Mouse (Mus musculus): ENCODE measurements around the gene Tor4a. TPM values are rescaled to one million over a fixed set of nuclear protein-coding genes. Genes with fewer than 3 reads are reported as not detected.

Tor4a gene
- polyA plus RNA-seq, 1 experiment from 2014 or later = 13.8 TPM

DNA sequence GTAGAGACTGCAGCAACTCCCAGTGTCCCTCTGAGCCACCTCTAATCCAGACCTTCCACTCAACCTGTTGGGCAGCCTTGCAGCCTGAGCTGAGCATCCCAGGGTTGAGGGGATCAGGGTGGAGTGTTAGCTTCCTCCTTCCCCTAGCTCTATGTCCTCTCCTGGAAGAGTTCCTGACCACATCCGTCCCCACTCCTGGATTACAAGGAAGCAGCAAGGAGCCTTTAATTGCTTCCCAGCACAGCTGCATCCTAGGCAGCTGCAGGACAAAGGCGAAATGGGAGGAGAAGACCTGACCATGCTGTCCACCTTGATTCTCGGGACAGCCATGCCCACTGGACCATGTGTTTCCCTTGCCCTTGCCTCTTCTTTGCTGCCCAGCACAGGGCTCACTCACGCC is 19.6 kb downstream of the Tor4a start:
- H3K9me3 ChIP-seq (ENCODE audit: low read length) = no peaks in the 10 kb centered on the region
- 0 out of 2 replicates have a peak, but pooled peaks cover 11% of the 10 kb centered on the region for H3K27me3 ChIP-seq (replicated peaks; ENCODE audit: insufficient read depth, low read length)
- no peaks in the 10 kb centered on the region for H3K36me3 ChIP-seq (ENCODE audit: insufficient read depth, low read length)
- no peak overlapping the region; the same call in 1 of the 2 replicates for H3K4me2 ChIP-seq (replicated peaks; ENCODE audit: low read depth, low read length)
- H3K4me3 ChIP-seq (ENCODE audit: low read depth, low read length) = no peak overlapping the region
- H3K27ac ChIP-seq (ENCODE audit: low read length) = peak overlapping the region; percentile 72
- no peak for DNase-seq (ENCODE audit: low spot score)
- TF ChIP-seq CTCF (IDR thresholded peaks at IDR 0.05) (no peak), EP300 (IDR thresholded peaks at IDR 0.05) (no peak)
- WGBS = 34% methylated on average over 4 of the region's 4 CpGs
- no peak overlapping the region for H3K9ac ChIP-seq (replicated peaks; ENCODE audit: low read depth)
- H3K4me1 ChIP-seq (ENCODE audit: insufficient read depth, low read depth, low read length) = peaks cover 26% of the 10 kb centered on the region; the same call in 1 of the 2 replicates
- no peak for ATAC-seq

DNA sequence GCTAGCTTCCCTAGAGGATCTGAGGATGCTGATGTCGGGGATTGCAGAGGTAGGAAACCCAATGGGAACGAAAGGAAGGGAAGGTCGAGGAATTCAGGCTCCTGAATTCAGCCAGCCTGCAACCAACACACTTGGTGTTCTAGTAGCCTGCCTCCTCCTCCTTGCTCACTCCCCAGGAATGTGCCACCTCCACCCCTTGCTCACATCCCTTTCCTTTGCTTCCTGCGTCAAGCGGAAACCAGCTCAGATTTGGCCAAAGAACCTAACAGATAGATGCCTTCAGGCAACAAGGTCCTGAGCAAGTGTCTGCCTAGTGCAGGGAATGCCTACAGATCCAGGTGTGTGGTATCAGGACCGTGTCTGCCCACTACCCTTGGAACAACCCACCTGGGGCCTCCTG is 20.1 kb downstream of the Tor4a start:
- DNase-seq (ENCODE audit: low spot score) (peak; percentile 56), ATAC-seq (no peak)
- H3K4me2 ChIP-seq (replicated peaks; ENCODE audit: low read depth, low read length) = no peak overlapping the region
- H3K9ac ChIP-seq (replicated peaks; ENCODE audit: low read depth) = no peak overlapping the region
- TF ChIP-seq CTCF (IDR thresholded peaks at IDR 0.05) = no peak
- TF ChIP-seq EP300 (IDR thresholded peaks at IDR 0.05) = peak; percentile 79
- 44% methylated on average over 6 of the region's 6 CpGs for WGBS
- no peaks in the 10 kb centered on the region for H3K9me3 ChIP-seq (ENCODE audit: low read length)
- H3K4me3 ChIP-seq (ENCODE audit: low read depth, low read length) = no peak overlapping the region
- no peaks in the 10 kb centered on the region for H3K36me3 ChIP-seq (ENCODE audit: insufficient read depth, low read length)
- H3K4me1 ChIP-seq (ENCODE audit: insufficient read depth, low read depth, low read length) = peaks cover 26% of the 10 kb centered on the region; the same call in 1 of the 2 replicates
- H3K27ac ChIP-seq (ENCODE audit: low read length) = peak overlapping the region; percentile 72; the same call in 1 of the 2 replicates
- 0 out of 2 replicates have a peak, but pooled peaks cover 11% of the 10 kb centered on the region for H3K27me3 ChIP-seq (replicated peaks; ENCODE audit: insufficient read depth, low read length)

DNA sequence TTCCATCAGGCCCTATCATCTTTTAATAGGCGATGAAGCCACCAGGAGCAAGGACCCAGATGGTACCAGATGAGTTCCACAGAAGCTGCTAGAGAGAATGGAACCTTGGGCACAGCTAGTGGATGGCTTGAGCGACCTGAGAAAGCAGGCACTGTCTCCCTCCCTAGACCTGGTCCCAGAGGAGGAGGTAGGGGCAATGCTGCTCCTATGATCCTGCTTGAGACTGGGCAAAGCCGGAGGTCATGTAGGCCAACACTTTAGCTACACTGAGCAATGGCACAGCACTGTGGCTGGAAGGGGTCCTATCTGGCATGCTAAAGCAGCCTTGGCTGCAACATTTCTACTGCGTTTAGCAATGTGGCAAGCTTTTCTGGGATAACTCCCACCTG is 21.0 kb downstream of the Tor4a start:
- WGBS = 76% methylated on average over 4 of the region's 4 CpGs
- TF ChIP-seq CTCF (IDR thresholded peaks at IDR 0.05) = no peak
- TF ChIP-seq EP300 (IDR thresholded peaks at IDR 0.05) = no peak
- no peak overlapping the region for H3K27ac ChIP-seq (ENCODE audit: low read length)

DNA sequence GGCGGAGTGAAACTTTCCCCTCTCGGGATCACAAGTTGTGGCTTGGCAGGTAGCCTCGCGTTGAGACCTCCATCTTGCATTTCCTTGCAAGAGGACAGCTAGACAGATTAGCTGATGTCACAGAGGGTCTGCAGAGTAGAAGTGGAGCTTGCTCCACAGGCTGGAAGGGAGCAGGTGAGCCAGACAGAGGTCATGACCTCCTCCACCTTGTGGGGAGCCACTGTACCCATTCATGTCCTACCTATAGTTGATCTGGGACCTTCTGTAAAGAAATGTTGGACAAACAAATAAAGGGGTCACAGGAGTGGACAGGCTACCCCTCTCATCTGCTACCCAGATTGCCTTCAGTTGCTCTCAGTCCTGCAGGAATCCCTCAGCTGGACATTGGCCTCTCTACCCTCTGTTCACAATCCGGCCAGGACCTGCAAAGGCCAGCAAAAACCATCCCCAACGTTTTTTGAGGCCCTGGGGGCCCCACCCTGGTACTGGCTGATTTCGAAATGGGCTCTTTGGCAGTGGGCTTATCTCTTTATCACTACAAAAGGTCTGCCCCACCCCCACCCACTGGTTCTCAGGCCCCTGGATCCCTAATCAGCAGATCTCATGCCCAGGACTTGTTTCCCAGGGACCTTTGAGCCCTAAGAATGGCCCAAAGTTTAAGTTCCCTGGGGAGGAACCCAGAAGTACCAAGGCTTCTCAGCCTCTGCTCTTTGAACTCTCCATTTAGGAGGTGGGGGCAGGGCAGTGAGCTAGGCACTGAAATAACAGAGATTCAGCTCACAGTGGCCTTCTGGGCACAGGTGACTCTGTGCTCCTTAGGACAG is 21.6 kb downstream of the Tor4a start:
- DNase-seq (ENCODE audit: low spot score) = no peak
- no peak for TF ChIP-seq EP300 (IDR thresholded peaks at IDR 0.05)
- no peak for TF ChIP-seq CTCF (IDR thresholded peaks at IDR 0.05)
- no peak overlapping the region for H3K27ac ChIP-seq (ENCODE audit: low read length)
- no peak overlapping the region for H3K4me2 ChIP-seq (replicated peaks; ENCODE audit: low read depth, low read length)
- no peak for ATAC-seq
- no peak overlapping the region for H3K9ac ChIP-seq (replicated peaks; ENCODE audit: low read depth)
- peaks cover 26% of the 10 kb centered on the region; the same call in 1 of the 2 replicates for H3K4me1 ChIP-seq (ENCODE audit: insufficient read depth, low read depth, low read length)
- H3K36me3 ChIP-seq (ENCODE audit: insufficient read depth, low read length) = no peaks in the 10 kb centered on the region
- no peaks in the 10 kb centered on the region for H3K9me3 ChIP-seq (ENCODE audit: low read length)
- 35% methylated on average over 7 of the region's 7 CpGs for WGBS
- H3K4me3 ChIP-seq (ENCODE audit: low read depth, low read length) = no peak overlapping the region
- H3K27me3 ChIP-seq (replicated peaks; ENCODE audit: insufficient read depth, low read length) = 0 out of 2 replicates have a peak, but pooled peaks cover 3% of the 10 kb centered on the region

More for the DNA sequence above, 21.0 kb downstream of the Tor4a start:
- Histone ChIP-seq H3K9ac (replicated peaks; ENCODE audit: low read depth) (no peak overlapping the region), H3K9me3 (ENCODE audit: low read length) (no peaks in the 10 kb centered on the region), H3K36me3 (ENCODE audit: insufficient read depth, low read length) (no peaks in the 10 kb centered on the region), H3K4me3 (ENCODE audit: low read depth, low read length) (no peak overlapping the region), H3K4me2 (replicated peaks; ENCODE audit: low read depth, low read length) (no peak overlapping the region), H3K4me1 (ENCODE audit: insufficient read depth, low read depth, low read length) (peaks cover 26% of the 10 kb centered on the region; the same call in 1 of the 2 replicates), H3K27me3 (replicated peaks; ENCODE audit: insufficient read depth, low read length) (0 out of 2 replicates have a peak, but pooled peaks cover 3% of the 10 kb centered on the region)
- DNase-seq (ENCODE audit: low spot score) = no peak
- ATAC-seq = no peak

DNA sequence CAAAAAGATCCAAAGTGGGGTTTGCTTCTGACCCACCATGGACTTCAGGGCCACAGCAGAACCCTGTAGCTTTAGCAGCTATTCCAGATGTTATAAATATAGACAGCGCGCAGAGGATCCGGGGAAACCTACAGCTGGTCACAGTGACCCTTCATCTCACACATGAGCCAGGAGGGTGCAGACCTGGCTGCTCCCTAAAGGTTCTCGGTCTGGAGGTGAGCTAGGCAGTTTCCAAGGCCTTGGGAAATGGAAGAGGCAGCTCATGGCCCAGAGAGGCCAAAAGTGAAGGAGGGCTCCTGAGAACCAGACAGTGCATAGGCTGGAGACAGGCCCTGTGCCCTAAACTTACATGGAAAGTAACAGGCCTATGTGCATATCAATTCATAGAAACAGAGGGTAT is 22.9 kb downstream of the Tor4a start:
- DNase-seq (ENCODE audit: low spot score) = no peak
- Histone ChIP-seq H3K4me1 (ENCODE audit: insufficient read depth, low read depth, low read length) (peaks cover 29% of the 10 kb centered on the region; the same call in 1 of the 2 replicates), H3K9me3 (ENCODE audit: low read length) (no peaks in the 10 kb centered on the region), H3K9ac (replicated peaks; ENCODE audit: low read depth) (no peak overlapping the region), H3K4me3 (ENCODE audit: low read depth, low read length) (no peak overlapping the region), H3K4me2 (replicated peaks; ENCODE audit: low read depth, low read length) (no peak overlapping the region), H3K27ac (ENCODE audit: low read length) (no peak overlapping the region), H3K36me3 (ENCODE audit: insufficient read depth, low read length) (no peaks in the 10 kb centered on the region), H3K27me3 (replicated peaks; ENCODE audit: insufficient read depth, low read length) (no peaks in the 10 kb centered on the region)
- 94% methylated on average over 4 of the region's 4 CpGs for WGBS
- TF ChIP-seq CTCF (IDR thresholded peaks at IDR 0.05) (no peak), EP300 (IDR thresholded peaks at IDR 0.05) (no peak)
- no peak for ATAC-seq

DNA sequence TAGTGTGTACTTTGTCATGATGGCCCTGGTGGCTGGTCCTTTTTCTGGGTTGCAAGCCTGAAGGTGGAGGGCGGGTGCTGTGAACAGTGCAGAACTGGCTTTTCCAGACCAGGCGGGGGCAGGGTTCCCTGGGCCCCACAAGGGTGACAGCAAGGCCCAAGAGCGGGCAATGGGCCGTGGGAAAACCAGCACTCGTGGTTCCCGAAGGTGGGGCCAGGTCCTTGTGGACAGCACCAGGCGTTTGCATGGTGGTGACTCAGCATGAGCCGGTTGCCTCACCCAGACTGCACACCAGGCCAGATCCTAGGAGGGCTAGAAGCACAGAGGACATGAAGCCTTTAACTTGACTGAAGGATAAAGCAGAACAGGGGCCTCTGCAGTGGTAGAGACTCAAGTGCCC is 24.1 kb downstream of the Tor4a start:
- H3K27me3 ChIP-seq (replicated peaks; ENCODE audit: insufficient read depth, low read length) = no peaks in the 10 kb centered on the region
- no peak overlapping the region for H3K4me2 ChIP-seq (replicated peaks; ENCODE audit: low read depth, low read length)
- WGBS = 60% methylated on average over 8 of the region's 8 CpGs
- DNase-seq (ENCODE audit: low spot score) = peak; percentile 68
- H3K9me3 ChIP-seq (ENCODE audit: low read length) = no peaks in the 10 kb centered on the region
- no peak overlapping the region for H3K4me3 ChIP-seq (ENCODE audit: low read depth, low read length)
- no peak for TF ChIP-seq EP300 (IDR thresholded peaks at IDR 0.05)
- TF ChIP-seq CTCF (IDR thresholded peaks at IDR 0.05) = no peak
- H3K4me1 ChIP-seq (ENCODE audit: insufficient read depth, low read depth, low read length) = peaks cover 27% of the 10 kb centered on the region; the same call in 1 of the 2 replicates
- no peaks in the 10 kb centered on the region for H3K36me3 ChIP-seq (ENCODE audit: insufficient read depth, low read length)
- H3K27ac ChIP-seq (ENCODE audit: low read length) = 0 out of 2 replicates have a peak overlapping the region, but pooled peaks have one; percentile 32
- ATAC-seq = peak; percentile 51
- no peak overlapping the region for H3K9ac ChIP-seq (replicated peaks; ENCODE audit: low read depth)
